Mouse (Mus musculus) CH12.LX (cell line): ENCODE results near the gene Olfr320. TPM values are rescaled to one million over a fixed set of nuclear protein-coding genes. Genes with fewer than 3 reads are reported as not detected.
A peak's percentile ranks its signal among the peaks of the same experiment; 100 is the strongest.

Experiments
- DNase-seq: peaks from one replicate; pipeline ENCODE4 v3.0.0-alpha.2; 2013; ENCODE audit errors: extremely low read depth
- H3K27ac ChIP-seq: 2 replicates; pipeline ENCODE4 v1.5.1; 2012; ENCODE audit warnings: low read depth, mild to moderate bottlenecking, control low read depth, moderate library complexity; ENCODE audit not compliant: insufficient read depth
- H3K27me3 ChIP-seq: replicated peaks from 2 replicates; pipeline ENCODE3; 2012; ENCODE audit warnings: inconsistent platforms
- H3K36me3 ChIP-seq, 2 experiments: replicated peaks in 1 of 2; 2 replicates each; pipeline versions ENCODE3 to v1.6.1; 2012; ENCODE audit warnings: inconsistent platforms in 1 of 2, low read length in 1 of 2, mild to moderate bottlenecking in 1 of 2, mixed read lengths in 1 of 2, moderate library complexity in 1 of 2; ENCODE audit not compliant: control insufficient read depth in 1 of 2, insufficient read depth in 1 of 2
- H3K4me1 ChIP-seq, 2 experiments: 2 replicates each; pipeline ENCODE4 v1.6.1; 2012; ENCODE audit warnings: inconsistent platforms in 1 of 2, moderate library complexity in 1 of 2; ENCODE audit not compliant: insufficient read depth in 2 of 2, control insufficient read depth in 1 of 2
- H3K4me2 ChIP-seq: 2 replicates; pipeline ENCODE4 v1.6.1; 2012; ENCODE audit warnings: low read depth, mild to moderate bottlenecking, control low read depth; ENCODE audit not compliant: poor library complexity, insufficient read depth, severe bottlenecking
- H3K4me3 ChIP-seq, 3 experiments: fragments of 150-350 bp in 1 of 3; sonication (generic) in 1 of 3; replicated peaks in 1 of 3; 2 replicates each; pipeline versions ENCODE3 to v1.5.1; 2011 to 2012; ENCODE audit warnings: low read depth in 2 of 3, low read length in 2 of 3, mild to moderate bottlenecking in 2 of 3, moderate library complexity in 2 of 3, control low read depth in 1 of 3, improper control_type of control experiment in 1 of 3, inconsistent platforms in 1 of 3, mixed read lengths in 1 of 3; ENCODE audit not compliant: poor library complexity in 1 of 3
- H3K79me2 ChIP-seq: replicated peaks from 2 replicates; pipeline ENCODE4 v1.6.1; 2012; ENCODE audit warnings: mild to moderate bottlenecking, moderate library complexity; ENCODE audit not compliant: control insufficient read depth, poor library complexity, insufficient read depth, severe bottlenecking; ENCODE audit errors: extremely low read depth
- H3K9ac ChIP-seq: 2 replicates; pipeline ENCODE4 v1.6.1; 2012; ENCODE audit warnings: low read depth, mild to moderate bottlenecking, control low read depth, moderate library complexity; ENCODE audit not compliant: insufficient read depth
- H3K9me3 ChIP-seq: replicated peaks from 2 replicates; pipeline ENCODE3; 2012; ENCODE audit warnings: low read length, inconsistent platforms, mixed read lengths
- BHLHE40 ChIP-seq: IDR thresholded peaks from 2 replicates; pipeline ENCODE4 v1.6.1; 2011; ENCODE audit warnings: mild to moderate bottlenecking, low read depth, low read length, improper control_type of control experiment
- CTCF ChIP-seq, 2 experiments: IDR thresholded peaks in 1 of 2; conservative IDR thresholded peaks in 1 of 2; 2 replicates each; pipeline ENCODE4 v1.5.1; 2011 to 2012; ENCODE audit warnings: low read depth in 2 of 2, low read length in 2 of 2, improper control_type of control experiment in 1 of 2, inconsistent platforms in 1 of 2, mild to moderate bottlenecking in 1 of 2, moderate library complexity in 1 of 2
- E2F4 ChIP-seq: IDR thresholded peaks from 2 replicates; pipeline ENCODE4 v1.6.1; 2011; ENCODE audit warnings: low read depth, low read length, improper control_type of control experiment; ENCODE audit not compliant: insufficient replicate concordance
- ELF1 ChIP-seq: IDR thresholded peaks from 2 replicates; pipeline ENCODE4 v1.6.1; 2014; ENCODE audit warnings: low read depth, mild to moderate bottlenecking, inconsistent platforms, low read length, improper control_type of control experiment
- EP300 ChIP-seq: IDR thresholded peaks from 2 replicates; pipeline ENCODE4 v1.6.1; 2011; ENCODE audit warnings: low read length, improper control_type of control experiment
- GABPA ChIP-seq: IDR thresholded peaks from 2 replicates; pipeline ENCODE4 v1.6.1; 2012; ENCODE audit warnings: low read depth, low read length, improper control_type of control experiment, inconsistent platforms; ENCODE audit not compliant: insufficient replicate concordance
- HCFC1 ChIP-seq: IDR thresholded peaks from 2 replicates; pipeline ENCODE4 v1.6.1; 2012; ENCODE audit warnings: low read depth, mild to moderate bottlenecking, inconsistent platforms, low read length, improper control_type of control experiment
- IRF4 ChIP-seq: IDR thresholded peaks from 2 replicates; pipeline ENCODE4 v1.6.1; 2014; ENCODE audit warnings: low read depth, mild to moderate bottlenecking, inconsistent platforms, low read length, improper control_type of control experiment
- MAFK ChIP-seq: IDR thresholded peaks from 2 replicates; pipeline ENCODE4 v1.6.1; 2011; ENCODE audit warnings: low read length, improper control_type of control experiment; ENCODE audit not compliant: insufficient replicate concordance
- MAX ChIP-seq: IDR thresholded peaks from 2 replicates; pipeline ENCODE4 v1.6.1; 2011; ENCODE audit warnings: low read length, improper control_type of control experiment
- MAZ ChIP-seq: IDR thresholded peaks from 2 replicates; pipeline ENCODE4 v1.6.1; 2012; ENCODE audit warnings: low read depth, mild to moderate bottlenecking, inconsistent platforms, low read length, improper control_type of control experiment, moderate library complexity
- MXI1 ChIP-seq: IDR thresholded peaks from 2 replicates; pipeline ENCODE4 v1.6.1; 2011; ENCODE audit warnings: mild to moderate bottlenecking, low read depth, low read length, improper control_type of control experiment
- MYC ChIP-seq: IDR thresholded peaks from 2 replicates; pipeline ENCODE4 v1.6.1; 2011; ENCODE audit warnings: low read depth, mild to moderate bottlenecking, improper control_type of control experiment, low read length
- NRF1 ChIP-seq: IDR thresholded peaks from 2 replicates; pipeline ENCODE4 v1.6.1; 2014; ENCODE audit warnings: low read depth, mild to moderate bottlenecking, inconsistent platforms, low read length, improper control_type of control experiment, moderate library complexity
- PAX5 ChIP-seq: IDR thresholded peaks from 2 replicates; pipeline ENCODE4 v1.6.1; 2012; ENCODE audit warnings: low read length, inconsistent platforms, mixed read lengths
- RAD21 ChIP-seq: IDR thresholded peaks from 2 replicates; pipeline ENCODE4 v1.6.1; 2011; ENCODE audit warnings: low read depth, mild to moderate bottlenecking, low read length, improper control_type of control experiment, moderate library complexity
- SIN3A ChIP-seq: IDR thresholded peaks from 2 replicates; pipeline ENCODE4 v1.6.1; 2012; ENCODE audit warnings: low read length, improper control_type of control experiment, inconsistent platforms
- SMC3 ChIP-seq: IDR thresholded peaks from 2 replicates; pipeline ENCODE4 v1.6.1; 2011; ENCODE audit warnings: low read depth, low read length, improper control_type of control experiment
- TCF12 ChIP-seq: IDR thresholded peaks from 2 replicates; pipeline ENCODE4 v1.6.1; 2014; ENCODE audit warnings: low read depth, mild to moderate bottlenecking, inconsistent platforms, low read length, improper control_type of control experiment
- USF1 ChIP-seq: IDR thresholded peaks from 2 replicates; pipeline ENCODE4 v1.6.1; 2014; ENCODE audit warnings: low read depth, mild to moderate bottlenecking, inconsistent platforms, low read length, improper control_type of control experiment
- USF2 ChIP-seq: conservative IDR thresholded peaks from 2 replicates; pipeline ENCODE4 v1.6.1; 2011; ENCODE audit warnings: low read depth, low read length, improper control_type of control experiment
- ZMIZ1 ChIP-seq: IDR thresholded peaks from 2 replicates; pipeline ENCODE4 v1.6.1; 2012; ENCODE audit warnings: low read depth, mild to moderate bottlenecking, inconsistent platforms, low read length, improper control_type of control experiment
- ZNF384 ChIP-seq: IDR thresholded peaks from 2 replicates; pipeline ENCODE4 v1.6.1; 2012; ENCODE audit warnings: low read depth, low read length, improper control_type of control experiment, inconsistent platforms
- dilution Hi-C: fragments of 300-500 bp; cut with MboI; formaldehyde crosslinking; loops from 2 replicates; pipeline ENCODE4 v1.14.3; 2020; ENCODE audit warnings: low sequenced_read_pairs; ENCODE audit not compliant: extremely low pct_unique_long_range_greater_than_20kb, extremely low pct_ligation_motif_present
- in situ Hi-C: fragments of 300-500 bp; cut with MboI; formaldehyde crosslinking; loops from 3 replicates; pipeline ENCODE4 v1.14.3; 2019; ENCODE audit warnings: low sequenced_read_pairs, low pct_ligation_motif_present, low pct_unique_long_range_greater_than_20kb, mixed read lengths
- polyA plus RNA-seq: library from polyadenylated mRNA; unstranded; fragments of >175 nt; gene quantifications from 2 replicates; pipeline ENCODE4 v1.2.1, GENCODE M21; 2012; ENCODE audit warnings: low read depth; ENCODE audit not compliant: insufficient read length
- total RNA-seq, 2 experiments: library from RNA; depleted of rRNA; stranded (reverse); fragments of 300-350 nt in 1 of 2; fragments of >200 nt in 1 of 2; gene quantifications; 2 replicates each; pipeline ENCODE4 v1.2.3; 2012 to 2014

The Olfr320 gene
- total and polyA plus RNA-seq, 3 experiments: not detected

GRCm38 (mm10) chr11:58636376-58636977 is 44.4 kb upstream of the Olfr320 start:
- H3K4me3 ChIP-seq: no peak overlapping the region
- TF ChIP-seq ZNF384 (no peak), CTCF (conservative IDR thresholded peaks at IDR 0.05 in 1 of 2, IDR thresholded peaks at IDR 0.05 in 1 of 2; ENCODE audit: low read depth in 2 of 2, low read length in 2 of 2) (peak; percentile 68 to 88), USF1 (no peak), MXI1 (no peak), MAZ (peak; percentile 62; the same call in 1 of the 2 replicates), SIN3A (no peak), NRF1 (no peak), TCF12 (0 out of 2 replicates have a peak, but pooled peaks have one; percentile 19), PAX5 (no peak), GABPA (no peak), MYC (0 out of 2 replicates have a peak, but pooled peaks have one; percentile 31), MAX (peak; percentile 29; the same call in 1 of the 2 replicates), SMC3 (peak; percentile 71), RAD21 (peak; percentile 72), MAFK (no peak)
- TF ChIP-seq, all 38 proteins: peak for 7

GRCm38 (mm10) chr11:58638176-58638701 is 42.7 kb upstream of the Olfr320 start:
- in situ Hi-C loops (loop anchor here (25.0 kb wide), 1 partner anchor 701 kb away; no protein-coding TSS in a partner anchor), dilution Hi-C loops (no loop called here)
- H3K9ac ChIP-seq: no peak overlapping the region
- no peak overlapping the region for H3K27ac ChIP-seq
- H3K4me2 ChIP-seq: no peak overlapping the region
- no peaks in the 10 kb centered on the region for H3K79me2 ChIP-seq
- TF ChIP-seq HCFC1 (no peak), ZMIZ1 (no peak), EP300 (no peak), USF2 (no peak), MAFK (no peak), MYC (no peak), SMC3 (no peak), E2F4 (no peak), CTCF (conservative IDR thresholded peaks at IDR 0.05 in 1 of 2, IDR thresholded peaks at IDR 0.05 in 1 of 2; ENCODE audit: low read depth in 2 of 2, low read length in 2 of 2) (no peak), ELF1 (no peak), USF1 (no peak), BHLHE40 (no peak), GABPA (no peak), IRF4 (no peak)
- peaks cover 83% of the 10 kb centered on the region for H3K27me3 ChIP-seq
- H3K36me3 ChIP-seq: no peaks in the 10 kb centered on the region
- H3K4me3 ChIP-seq: no peak overlapping the region
- H3K4me1 ChIP-seq: peaks cover 1 to 4% of the 10 kb centered on the region in 2 experiments; a peak in 3 of 4 replicates
- no peak for DNase-seq
- H3K9me3 ChIP-seq: no peaks in the 10 kb centered on the region

More at GRCm38 (mm10) chr11:58636376-58636977, 44.4 kb upstream of the Olfr320 start:
- Histone ChIP-seq H3K9ac (no peak overlapping the region), H3K4me2 (no peak overlapping the region), H3K27me3 (peaks cover 85% of the 10 kb centered on the region), H3K36me3 (no peaks in the 10 kb centered on the region), H3K27ac (no peak overlapping the region), H3K9me3 (no peaks in the 10 kb centered on the region), H3K4me1 (peaks cover 0 to 4% of the 10 kb centered on the region in 2 experiments; a peak in 2 of 4 replicates), H3K79me2 (no peaks in the 10 kb centered on the region)
- DNase-seq: peak; percentile 55
- in situ Hi-C loops: loop anchor here (25.0 kb wide), 1 partner anchor 699 kb away; no protein-coding TSS in a partner anchor
- dilution Hi-C loops: no loop called here
